Mouse (Mus musculus) heart, postnatal 14 days (tissue): ENCODE results near the gene Ppp4r4. TPM values are rescaled to one million over a fixed set of nuclear protein-coding genes. Genes with fewer than 3 reads are reported as not detected.
"Not testable (repeated sequence)": the region's sequence is repeated elsewhere in the genome, so short reads cannot be mapped to it uniquely, and the experiment has no call there.

Experiments
- DNase-seq, 2 experiments: peaks; one replicate each; pipeline ENCODE4 v3.0.0; 2021 to 2022
- intact Hi-C: fragments of 180-260 bp; cut with DNase I; formaldehyde crosslinking; loops from one replicate; pipeline ENCODE4 v1.15.1; 2025
- long read RNA-seq, 2 experiments: library from polyadenylated mRNA; stranded (forward); transcript quantifications; one replicate each; pipeline ENCODE4 v2.0.0; 2021
- total RNA-seq, 2 experiments: library from RNA; stranded (reverse); gene quantifications; 2 replicates each; pipeline ENCODE4 v1.2.3; 2021

Gene Ppp4r4
- under 1 TPM; 0.50 to 0.98 TPM for total RNA-seq
- long read RNA-seq, experiment 1: 0 reads
- long read RNA-seq, experiment 2: 0 reads

- intact Hi-C loops: no loop called here
- peak; percentile 95 for DNase-seq
Observed at GRCm38 (mm10) chr12:103532020-103532648, at the start of gene Ppp4r4. Gene Ppp4r4 (plus strand): TSS chr12:103532283.

- DNase-seq: no peak
- intact Hi-C loops: no loop called here
Observed at GRCm38 (mm10) chr12:103482781-103483180, 49.3 kb upstream of the Ppp4r4 start.

- DNase-seq, intact Hi-C loops: not testable (repeated sequence)
Observed at GRCm38 (mm10) chr12:103484200-103484972, 47.7 kb upstream of the Ppp4r4 start.

- intact Hi-C loops: no loop called here
- peak; percentile 20 to 40 for DNase-seq
Observed at GRCm38 (mm10) chr12:103486726-103487125, 45.4 kb upstream of the Ppp4r4 start.

- DNase-seq: peak; percentile 58 to 60
- intact Hi-C loops: no loop called here
Observed at GRCm38 (mm10) chr12:103487276-103487675, 44.8 kb upstream of the Ppp4r4 start.

- intact Hi-C loops: no loop called here
- DNase-seq: no peak
Observed at GRCm38 (mm10) chr12:103487750-103488149, 44.3 kb upstream of the Ppp4r4 start.

- intact Hi-C loops: no loop called here
- DNase-seq: peak in 1 of 2 experiments; percentile 13
Observed at GRCm38 (mm10) chr12:103491091-103491730, 40.9 kb upstream of the Ppp4r4 start.

GRCm38 (mm10) chr12:103492767-103493166 lies 39.3 kb upstream of the Ppp4r4 start:
- intact Hi-C loops: loop anchor here (1.0 kb wide), 1 partner anchor 66 kb away; no protein-coding TSS in a partner anchor
- DNase-seq: peak; percentile 68 to 88

- intact Hi-C loops: no loop called here
- DNase-seq: peak; percentile 48 to 67
Observed at GRCm38 (mm10) chr12:103494486-103494885, 37.6 kb upstream of the Ppp4r4 start.

GRCm38 (mm10) chr12:103498768-103499167 lies 33.3 kb upstream of the Ppp4r4 start:
- DNase-seq: no peak
- intact Hi-C loops: no loop called here

- intact Hi-C loops: no loop called here
- DNase-seq: no peak
Observed at GRCm38 (mm10) chr12:103499261-103499660, 32.8 kb upstream of the Ppp4r4 start.

GRCm38 (mm10) chr12:103503300-103503699 lies 28.8 kb upstream of the Ppp4r4 start:
- intact Hi-C loops: no loop called here
- no peak for DNase-seq

- intact Hi-C loops: no loop called here
Observed at GRCm38 (mm10) chr12:103504402-103504801, 27.7 kb upstream of the Ppp4r4 start.

GRCm38 (mm10) chr12:103508346-103508745 lies 23.7 kb upstream of the Ppp4r4 start:
- intact Hi-C loops: no loop called here
- DNase-seq: no peak

More at GRCm38 (mm10) chr12:103504402-103504801, 27.7 kb upstream of the Ppp4r4 start:
- DNase-seq: no peak

GRCm38 (mm10) chr12:103509893-103510292 lies 22.2 kb upstream of the Ppp4r4 start:
- intact Hi-C loops: no loop called here
- no peak for DNase-seq

- intact Hi-C loops: no loop called here
Observed at GRCm38 (mm10) chr12:103511586-103511985, 20.5 kb upstream of the Ppp4r4 start.

GRCm38 (mm10) chr12:103513039-103513438 lies 19.0 kb upstream of the Ppp4r4 start:
- intact Hi-C loops: no loop called here
- DNase-seq: no peak

More at GRCm38 (mm10) chr12:103511586-103511985, 20.5 kb upstream of the Ppp4r4 start:
- no peak for DNase-seq

GRCm38 (mm10) chr12:103513451-103513871 lies 18.6 kb upstream of the Ppp4r4 start:
- DNase-seq: no peak

GRCm38 (mm10) chr12:103514354-103514753 lies 17.7 kb upstream of the Ppp4r4 start:
- intact Hi-C loops: no loop called here
- DNase-seq: no peak

More at GRCm38 (mm10) chr12:103513451-103513871, 18.6 kb upstream of the Ppp4r4 start:
- intact Hi-C loops: no loop called here

- intact Hi-C loops: no loop called here
Observed at GRCm38 (mm10) chr12:103515638-103516037, 16.4 kb upstream of the Ppp4r4 start.

GRCm38 (mm10) chr12:103518640-103519039 lies 13.4 kb upstream of the Ppp4r4 start:
- no peak for DNase-seq
- intact Hi-C loops: no loop called here

More at GRCm38 (mm10) chr12:103515638-103516037, 16.4 kb upstream of the Ppp4r4 start:
- DNase-seq: no peak
